Mouse (Mus musculus) layer of hippocampus, adult 18-20 months (tissue): ENCODE measurements around the gene Rnf187. TPM values are rescaled to one million over a fixed set of nuclear protein-coding genes. Genes with fewer than 3 reads are reported as not detected.

Source experiments
- DNase-seq, 2 experiments: peaks; one replicate each; pipeline ENCODE4 v3.0.0; 2022; ENCODE audit warnings: low spot score in 2 of 2
- total RNA-seq, 2 experiments: library from RNA; stranded (reverse); gene quantifications; 2 replicates each; pipeline ENCODE4 v1.2.3; 2021

Rnf187 gene
- total RNA-seq, 2 experiments from 2014 or later, result 493 to 502 TPM

- DNase-seq, result peak; percentile 76 to 93
These were observed 10.1 kb upstream of the Rnf187 start, which contains the start of gene Hist3h2ba for GRCm38 (mm10) chr11:58948542-58949479. Gene Hist3h2ba, plus strand, starts transcription at chr11:58948920.

GRCm38 (mm10) chr11:58947798-58948528, 9.2 kb upstream of the Rnf187 start:
- peak; percentile 56 to 78 for DNase-seq

- DNase-seq, result no peak
These were observed 8.6 kb upstream of the Rnf187 start for GRCm38 (mm10) chr11:58947306-58947705.

- DNase-seq, result no peak
These were observed 5.4 kb upstream of the Rnf187 start for GRCm38 (mm10) chr11:58944136-58944535.

GRCm38 (mm10) chr11:58939088-58939439, 348 bp upstream of the Rnf187 start:
- no peak for DNase-seq

GRCm38 (mm10) chr11:58937909-58938308, 807 bp downstream of the Rnf187 start:
- DNase-seq, result no peak

- DNase-seq, result no peak
These were observed 7.1 kb downstream of the Rnf187 start for GRCm38 (mm10) chr11:58931576-58931975.

GRCm38 (mm10) chr11:58930254-58930653, 8.5 kb downstream of the Rnf187 start:
- no peak for DNase-seq

GRCm38 (mm10) chr11:58929641-58930040, 9.1 kb downstream of the Rnf187 start:
- no peak for DNase-seq

GRCm38 (mm10) chr11:58929055-58929454, 9.7 kb downstream of the Rnf187 start:
- DNase-seq, result no peak

GRCm38 (mm10) chr11:58927790-58928651, 10.7 kb downstream of the Rnf187 start:
- DNase-seq, result peak in 1 of 2 experiments; percentile 50

GRCm38 (mm10) chr11:58927053-58927452, 11.7 kb downstream of the Rnf187 start:
- no peak for DNase-seq

GRCm38 (mm10) chr11:58926651-58927050, 12.1 kb downstream of the Rnf187 start:
- no peak for DNase-seq

GRCm38 (mm10) chr11:58922420-58922819, 16.3 kb downstream of the Rnf187 start:
- no peak for DNase-seq

GRCm38 (mm10) chr11:58918759-58919158, 20.0 kb downstream of the Rnf187 start:
- no peak for DNase-seq

GRCm38 (mm10) chr11:58917745-58918366, 20.9 kb downstream of the Rnf187 start, which contains the start of gene Btnl10:
Gene Btnl10, plus strand, starts transcription at chr11:58917908.
- DNase-seq, result no peak

- no peak for DNase-seq
These were observed 21.6 kb downstream of the Rnf187 start for GRCm38 (mm10) chr11:58916879-58917744.

GRCm38 (mm10) chr11:58914461-58915028, 24.2 kb downstream of the Rnf187 start:
- DNase-seq, result no peak

- DNase-seq, result no peak
These were observed 24.9 kb downstream of the Rnf187 start for GRCm38 (mm10) chr11:58913776-58914175.
